Mouse (Mus musculus) heart, postnatal 4 days (tissue): ENCODE data around the gene Nxpe2. TPM values are rescaled to one million over a fixed set of nuclear protein-coding genes. Genes with fewer than 3 reads are reported as not detected.

Experiments used
- DNase-seq: peaks from one replicate; pipeline ENCODE4 v3.0.0; 2021
- total RNA-seq, 2 experiments: library from RNA; stranded (reverse); gene quantifications; 2 replicates each; pipeline ENCODE4 v1.2.3; 2021

Nxpe2 gene
- 1 to 10 TPM; 1.7 to 1.8 TPM for total RNA-seq

DNA sequence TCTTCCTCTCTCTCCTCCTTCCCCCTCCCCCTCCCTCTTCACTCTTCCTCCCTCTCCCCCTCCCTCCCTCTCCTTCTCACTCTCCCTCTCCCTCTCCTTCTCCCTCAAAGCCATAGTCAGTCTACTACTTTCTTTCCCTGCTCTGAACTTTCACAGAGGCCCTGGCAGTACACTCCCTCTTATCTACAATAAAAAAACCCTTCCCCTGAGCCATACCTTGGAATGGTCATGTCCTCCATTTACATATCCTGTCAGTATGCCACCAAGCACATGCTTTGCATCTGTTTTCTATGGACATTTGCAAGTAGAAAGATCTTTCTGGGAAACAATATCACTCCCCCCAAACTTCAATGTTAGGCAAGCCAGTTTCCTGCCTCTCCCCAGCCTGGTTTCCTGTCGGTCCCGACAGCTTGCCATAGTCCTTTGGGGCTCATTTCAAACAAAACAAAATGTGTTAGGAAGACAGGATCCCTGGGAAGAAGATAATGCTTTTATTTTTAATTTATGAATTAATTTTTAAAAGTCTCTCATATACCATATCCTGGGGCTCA lies at the start of gene Nxpe2:
TSS of gene Nxpe2 (minus strand) at position 307 of the 551 bp plus-strand sequence.
- DNase-seq = peak; percentile 23

- no peak for DNase-seq
Observed at GRCm38 (mm10) chr9:48389983-48390382, 36.7 kb upstream of the Nxpe2 start.

- no peak for DNase-seq
Observed at GRCm38 (mm10) chr9:48388451-48388850, 35.2 kb upstream of the Nxpe2 start.

GRCm38 (mm10) chr9:48374357-48374756 lies 21.1 kb upstream of the Nxpe2 start:
- DNase-seq = no peak

GRCm38 (mm10) chr9:48373232-48373878 lies 20.1 kb upstream of the Nxpe2 start:
- no peak for DNase-seq

- DNase-seq = no peak
Observed at GRCm38 (mm10) chr9:48362743-48363142, 9.5 kb upstream of the Nxpe2 start.

GRCm38 (mm10) chr9:48361815-48362631 lies 8.8 kb upstream of the Nxpe2 start:
- DNase-seq = no peak

DNA sequence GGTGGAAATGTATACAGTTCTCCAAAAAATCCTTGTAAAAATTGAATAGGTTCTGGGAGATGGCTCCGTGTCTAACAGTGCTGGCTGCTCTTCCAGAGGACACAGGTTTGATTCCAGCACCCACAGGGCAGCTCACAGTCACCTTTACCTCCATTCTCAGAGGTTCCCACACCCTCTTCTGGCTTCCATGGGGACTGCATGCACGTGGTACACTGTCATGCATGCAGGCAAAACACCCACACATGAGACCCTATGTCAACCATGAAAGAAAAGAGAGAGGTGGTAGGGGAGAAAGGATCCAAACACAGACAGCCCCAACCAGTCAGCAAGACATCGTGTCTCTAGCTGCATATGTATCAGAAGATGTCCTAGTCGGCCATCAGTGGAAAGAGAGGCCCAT lies 7.6 kb upstream of the Nxpe2 start:
- no peak for DNase-seq

- DNase-seq = no peak
Observed at GRCm38 (mm10) chr9:48357097-48357496, 3.8 kb upstream of the Nxpe2 start.

DNA sequence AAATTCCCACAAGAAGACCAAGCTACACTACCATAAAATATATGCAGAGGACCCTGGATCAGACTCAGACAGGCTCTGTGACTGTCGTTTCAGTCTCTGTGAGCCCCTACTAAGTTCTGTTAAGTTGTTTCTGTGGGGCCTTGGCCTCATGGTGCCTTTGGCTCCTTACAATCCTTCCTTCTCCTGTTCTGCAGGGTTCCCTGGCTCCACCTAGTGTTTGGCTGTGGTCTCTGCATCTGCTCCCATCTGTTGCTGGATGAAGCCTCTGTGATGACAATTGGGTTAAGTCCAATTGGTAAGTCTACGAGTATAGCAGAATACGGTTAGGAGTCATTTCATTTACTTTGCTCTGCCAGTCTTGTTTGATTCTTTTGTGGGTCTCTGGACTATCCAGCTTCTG lies 1.5 kb upstream of the Nxpe2 start:
- DNase-seq = peak; percentile 89

DNA sequence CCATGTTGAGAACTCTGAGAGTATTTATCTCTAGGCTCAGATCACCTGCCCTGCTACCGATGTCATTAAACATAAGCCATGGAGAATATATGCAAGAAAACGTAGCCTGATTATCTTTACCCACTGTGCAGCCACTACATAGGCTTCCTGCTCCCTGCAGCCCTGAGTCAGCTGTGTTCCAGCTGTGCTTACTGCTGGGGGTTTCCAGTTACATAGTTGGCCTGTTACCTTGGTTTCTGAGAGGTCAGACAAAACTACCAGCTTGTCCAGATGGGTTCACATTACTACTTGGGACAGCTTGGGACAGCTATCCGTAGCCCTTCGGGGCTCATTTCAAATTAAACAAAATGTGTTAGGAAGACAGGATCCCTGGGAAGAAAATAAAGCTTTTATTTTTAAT lies 868 bp upstream of the Nxpe2 start:
- peak; percentile 19 for DNase-seq

GRCm38 (mm10) chr9:48345866-48346265 lies 7.4 kb downstream of the Nxpe2 start:
- DNase-seq = no peak

DNA sequence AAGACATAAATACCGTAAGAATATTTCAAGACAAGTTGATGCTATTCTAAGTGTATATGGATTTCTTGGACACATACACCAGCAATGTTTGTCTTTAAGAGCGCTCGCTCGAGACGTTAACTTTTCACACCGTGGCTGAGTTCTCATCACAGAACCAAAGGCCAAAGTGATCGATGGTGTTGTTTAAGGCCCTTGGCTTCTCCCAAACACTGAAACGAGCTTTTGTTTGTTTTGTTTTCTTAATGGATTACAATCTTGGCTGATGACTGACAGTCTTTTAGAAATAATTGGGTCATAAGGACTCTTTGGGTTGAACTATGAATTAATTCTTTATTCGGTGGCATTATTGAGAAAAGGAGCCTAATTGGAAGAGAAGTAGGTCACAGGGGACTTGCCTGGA lies 7.8 kb downstream of the Nxpe2 start:
- no peak for DNase-seq

DNA sequence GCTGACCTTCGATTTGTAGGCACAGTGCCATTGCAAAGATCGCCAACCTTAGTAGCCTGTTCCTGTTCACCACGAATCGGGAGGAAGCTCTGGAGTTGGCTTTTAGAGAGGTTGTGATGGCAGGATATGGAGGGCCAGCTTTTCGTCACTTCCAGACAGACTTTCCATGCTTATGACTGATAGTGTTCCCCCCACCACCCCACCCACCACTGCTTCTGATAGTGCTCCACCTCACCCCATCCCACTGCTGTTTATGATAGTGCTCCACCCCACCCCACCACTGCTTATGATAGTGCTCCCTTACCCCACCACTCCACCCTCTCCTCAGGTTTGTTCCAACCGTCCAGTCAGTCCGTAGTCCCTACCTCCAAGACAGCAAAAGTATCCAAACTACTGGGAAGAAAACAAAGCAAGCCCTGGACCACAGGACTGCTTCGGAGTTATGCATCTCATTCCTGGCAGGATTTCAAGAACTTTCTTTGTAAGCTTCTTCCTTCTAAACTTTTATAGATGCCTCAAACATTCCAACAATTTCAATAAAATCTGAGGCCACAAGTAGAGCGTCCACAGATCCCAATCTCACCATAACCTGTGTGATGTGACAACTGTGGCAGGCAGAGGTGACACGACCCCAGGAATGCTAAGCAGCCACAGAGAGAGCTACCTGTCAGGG lies 12.4 kb downstream of the Nxpe2 start:
- no peak for DNase-seq

- no peak for DNase-seq
Observed at GRCm38 (mm10) chr9:48339563-48339962, 13.7 kb downstream of the Nxpe2 start.

DNA sequence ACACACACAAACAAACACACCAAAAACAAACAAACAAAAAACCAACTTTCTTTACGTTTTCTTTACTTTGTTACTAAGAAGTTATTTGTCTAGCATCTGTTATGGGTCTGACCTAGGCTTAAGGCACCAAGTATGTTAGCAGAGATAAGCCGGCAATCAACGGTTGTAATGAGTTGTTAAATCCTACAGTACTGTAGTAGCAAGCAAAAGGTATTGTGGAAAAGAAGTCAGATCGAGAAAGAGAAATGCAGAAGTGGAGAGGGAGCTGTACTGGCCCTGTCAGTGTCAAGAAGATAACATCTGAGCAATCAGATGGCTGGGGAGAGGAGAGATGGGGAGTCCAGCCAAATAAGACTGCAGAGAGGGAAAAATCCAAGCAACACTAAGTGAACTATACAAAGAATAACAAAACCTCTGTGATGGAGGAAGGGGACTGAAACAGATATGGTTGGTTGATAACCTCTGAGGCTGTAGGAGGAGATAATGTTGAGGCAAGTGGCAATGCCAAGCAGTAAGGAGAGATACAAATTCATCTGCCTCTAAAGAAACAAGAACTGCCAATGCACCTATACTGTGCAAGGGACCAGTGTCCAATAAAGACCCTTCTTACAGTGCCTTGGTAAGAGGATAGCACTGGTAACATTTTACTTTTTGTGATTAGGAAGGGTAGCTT lies 14.3 kb downstream of the Nxpe2 start:
- no peak for DNase-seq

DNA sequence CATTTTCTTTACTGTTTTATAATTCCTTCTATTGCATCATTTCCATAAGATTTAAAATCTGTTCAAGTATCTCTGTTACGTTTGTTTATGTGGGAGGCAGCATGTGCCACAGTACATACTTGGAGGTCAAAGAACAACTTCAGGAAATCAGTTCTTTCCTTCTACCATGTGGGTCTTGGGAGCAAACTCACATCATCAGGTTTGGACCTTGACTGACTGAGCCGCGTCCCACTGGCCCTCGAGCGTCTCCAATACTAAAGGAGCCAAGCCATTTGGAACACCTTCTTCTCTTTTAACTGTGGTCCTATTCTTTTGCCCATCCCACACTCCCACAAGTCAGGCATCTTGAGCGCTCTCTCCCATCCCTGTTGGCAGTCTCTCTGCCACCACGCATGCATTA lies 23.7 kb downstream of the Nxpe2 start:
- no peak for DNase-seq

- peak; percentile 20 for DNase-seq
Observed at GRCm38 (mm10) chr9:48326338-48326737, 26.9 kb downstream of the Nxpe2 start.

- DNase-seq = no peak
Observed at GRCm38 (mm10) chr9:48315825-48316224, 37.4 kb downstream of the Nxpe2 start.

DNA sequence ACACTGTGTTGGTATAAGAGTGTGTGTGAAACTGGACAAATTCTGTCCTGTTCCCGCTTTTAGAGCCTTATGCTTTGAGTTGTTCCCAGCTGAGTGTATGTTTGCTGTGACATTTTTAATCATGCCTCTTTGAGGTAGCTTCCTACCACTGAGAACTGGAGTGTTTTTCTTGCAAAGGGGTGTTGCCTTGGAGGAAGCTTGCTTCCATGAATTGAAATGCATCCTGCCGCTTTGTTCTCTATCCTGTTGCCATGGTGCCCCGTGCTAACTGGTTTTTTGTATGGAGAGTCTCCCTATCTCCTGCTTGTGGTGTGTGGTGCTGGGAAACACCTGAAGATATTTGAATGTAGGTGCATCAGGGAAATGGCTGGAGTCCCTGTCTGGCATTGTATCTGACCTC lies 39.1 kb downstream of the Nxpe2 start:
- peak; percentile 32 for DNase-seq

- DNase-seq = no peak
Observed at GRCm38 (mm10) chr9:48311241-48311640, 42.0 kb downstream of the Nxpe2 start.

GRCm38 (mm10) chr9:48303564-48303963 lies 49.7 kb downstream of the Nxpe2 start:
- DNase-seq = peak; percentile 37

DNA sequence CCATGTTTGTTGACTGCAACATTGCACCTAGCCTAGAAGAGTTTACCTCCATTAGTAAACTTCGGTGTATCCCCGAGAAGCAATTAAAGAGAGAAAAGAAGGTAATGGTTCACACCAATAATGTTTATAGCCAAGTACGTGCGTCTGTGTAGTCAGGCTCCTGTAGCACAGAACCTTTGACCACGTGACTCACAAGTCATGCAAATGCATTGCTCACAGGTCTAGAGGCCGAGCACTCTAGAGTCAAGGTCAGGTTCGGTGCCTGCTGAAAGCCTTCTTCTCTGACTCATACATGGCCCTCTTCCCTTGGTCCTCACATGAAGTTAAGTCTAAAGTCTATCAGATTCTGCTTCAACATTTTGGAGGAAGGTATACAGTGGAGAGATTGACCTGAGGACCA lies 54.3 kb downstream of the Nxpe2 start:
- no peak for DNase-seq
